Mouse (Mus musculus) hindbrain, embryonic 13.5 days (tissue): ENCODE measurements around the gene Kcnc3. TPM values are rescaled to one million over a fixed set of nuclear protein-coding genes. Genes with fewer than 3 reads are reported as not detected.
A peak's percentile ranks its signal among the peaks of the same experiment; 100 is the strongest.

Source experiments
- ATAC-seq: fragments of 200-750 bp; cut with Nextera tagmentation; 2 replicates; pipeline ENCODE4 v1.8.0; 2017; ENCODE audit warnings: moderate TSS enrichment; ENCODE audit not compliant: low FRiP score
- H3K27ac ChIP-seq: fragments of 300-500 bp; sonication (generic); 2 replicates; pipeline ENCODE4 v1.5.1; 2015; ENCODE audit warnings: inconsistent platforms, mild to moderate bottlenecking, moderate library complexity
- H3K27me3 ChIP-seq: fragments of 300-500 bp; sonication (generic); 2 replicates; pipeline ENCODE4 v1.6.1; 2015; ENCODE audit warnings: mild to moderate bottlenecking, inconsistent platforms
- H3K36me3 ChIP-seq: fragments of 300-500 bp; sonication (generic); 2 replicates; pipeline ENCODE4 v1.6.1; 2015; ENCODE audit warnings: mild to moderate bottlenecking, inconsistent platforms
- H3K4me1 ChIP-seq: fragments of 300-500 bp; sonication (generic); replicated peaks from 2 replicates; pipeline ENCODE4 v1.6.1; 2015; ENCODE audit warnings: inconsistent platforms
- H3K4me2 ChIP-seq: fragments of 300-500 bp; sonication (generic); 2 replicates; pipeline ENCODE4 v1.6.1; 2015; ENCODE audit warnings: inconsistent platforms, mild to moderate bottlenecking, moderate library complexity
- H3K4me3 ChIP-seq: fragments of 300-500 bp; sonication (generic); 2 replicates; pipeline ENCODE4 v1.5.1; 2015; ENCODE audit warnings: mild to moderate bottlenecking, inconsistent platforms
- H3K9ac ChIP-seq: fragments of 300-500 bp; sonication (generic); 2 replicates; pipeline ENCODE4 v1.6.1; 2015; ENCODE audit warnings: mild to moderate bottlenecking, inconsistent platforms
- H3K9me3 ChIP-seq: fragments of 300-500 bp; sonication (generic); 2 replicates; pipeline ENCODE4 v1.6.1; 2016; ENCODE audit warnings: inconsistent platforms
- WGBS: fragments of 180-500 bp; shearing (Covaris S2); methylation state at CpG from one replicate; pipeline ENCODE4 v1.1.7; 2015; 5-methylcytosine and 5-hydroxymethylcytosine counted together
- polyA plus RNA-seq: library from polyadenylated mRNA; unstranded; fragments of >200 nt; fragmentation: Nextera tagmentation; extraction: Ambion mirVana; gene quantifications from 2 replicates; pipeline ENCODE4 v1.2.1, GENCODE M21; 2015

Kcnc3 gene
- polyA plus RNA-seq, 1 experiment from 2014 or later, result 4.4 TPM

- H3K4me3 ChIP-seq, result peak overlapping the region; percentile 66
- peak; percentile 11 for ATAC-seq
- H3K36me3 ChIP-seq, result no peaks in the 10 kb centered on the region
- no peaks in the 10 kb centered on the region for H3K9me3 ChIP-seq
- peak overlapping the region; percentile 85 for H3K4me2 ChIP-seq
- under 1% methylated on average over 18 of the region's 33 CpGs for WGBS
- peak overlapping the region; percentile 67 for H3K9ac ChIP-seq
- H3K27ac ChIP-seq, result peak overlapping the region; percentile 74
- H3K4me1 ChIP-seq, result peaks cover 72% of the 10 kb centered on the region
- peaks cover 47% of the 10 kb centered on the region for H3K27me3 ChIP-seq
These were observed 1.3 kb upstream of the Kcnc3 start for GRCm38 (mm10) chr7:44589149-44589548.

DNA sequence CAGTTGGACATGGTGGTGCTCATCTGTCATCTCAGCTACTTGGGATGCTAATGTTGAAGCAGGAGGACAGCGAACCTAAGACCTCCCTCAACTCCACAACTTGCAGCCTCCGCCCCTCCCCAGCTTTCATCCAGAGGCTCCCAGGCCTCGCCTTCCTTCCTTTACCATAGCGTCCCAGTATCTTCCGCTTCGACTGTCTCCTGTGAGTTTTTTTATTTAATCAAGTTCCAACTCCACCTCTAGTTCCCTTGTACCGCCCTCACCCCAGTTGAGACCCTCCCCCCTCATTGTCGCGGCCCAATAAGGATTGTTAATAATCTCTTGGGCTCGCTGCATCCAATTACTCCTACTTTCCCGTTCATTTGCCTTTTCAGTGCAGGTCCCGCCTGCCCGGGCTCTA, 518 bp upstream of the Kcnc3 start:
- Histone ChIP-seq H3K4me2 (peak overlapping the region; percentile 85), H3K4me1 (peaks cover 77% of the 10 kb centered on the region), H3K36me3 (no peaks in the 10 kb centered on the region), H3K9ac (peak overlapping the region; percentile 56), H3K9me3 (no peaks in the 10 kb centered on the region), H3K27me3 (peaks cover 45% of the 10 kb centered on the region), H3K4me3 (peak overlapping the region; percentile 66), H3K27ac (peak overlapping the region; percentile 74)
- ATAC-seq, result no peak
- 3% methylated on average over 13 of the region's 13 CpGs for WGBS

DNA sequence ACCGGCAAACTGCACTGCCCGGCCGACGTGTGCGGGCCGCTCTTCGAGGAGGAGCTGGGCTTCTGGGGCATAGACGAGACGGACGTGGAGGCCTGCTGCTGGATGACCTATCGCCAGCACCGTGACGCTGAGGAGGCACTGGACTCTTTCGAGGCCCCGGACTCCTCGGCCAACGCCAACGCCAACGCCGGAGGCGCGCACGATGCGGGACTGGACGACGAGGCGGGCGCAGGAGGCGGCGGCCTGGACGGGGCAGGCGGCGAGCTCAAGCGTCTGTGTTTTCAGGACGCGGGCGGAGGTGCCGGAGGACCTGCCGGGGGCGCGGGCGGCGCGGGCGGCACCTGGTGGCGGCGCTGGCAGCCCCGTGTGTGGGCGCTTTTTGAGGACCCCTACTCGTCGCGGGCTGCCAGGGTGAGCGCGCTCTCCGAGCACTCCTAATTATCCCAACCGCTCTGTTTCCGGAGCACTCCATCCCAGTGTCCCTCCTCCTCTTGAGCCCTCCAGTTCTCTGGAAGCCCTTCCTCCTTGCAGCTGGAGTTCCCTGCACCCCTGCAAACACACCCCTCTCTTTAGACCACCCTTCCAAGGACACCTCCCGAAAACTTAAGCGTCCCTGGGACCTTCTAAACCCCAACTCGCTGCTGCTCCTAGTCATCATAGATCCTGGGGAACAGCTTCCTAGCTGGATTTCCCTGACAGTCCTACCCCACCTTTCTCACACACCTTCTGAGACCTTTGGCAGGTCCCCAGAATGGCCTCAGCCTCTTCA, 1.1 kb downstream of the Kcnc3 start:
- Histone ChIP-seq H3K4me2 (peak overlapping the region; percentile 85), H3K27ac (peak overlapping the region; percentile 86; the same call in 1 of the 2 replicates), H3K9ac (peak overlapping the region; percentile 82), H3K27me3 (peaks cover 37% of the 10 kb centered on the region), H3K4me3 (peak overlapping the region; percentile 66), H3K36me3 (peaks cover 4% of the 10 kb centered on the region), H3K4me1 (peaks cover 72% of the 10 kb centered on the region), H3K9me3 (no peaks in the 10 kb centered on the region)
- ATAC-seq, result no peak
- WGBS, result under 1% methylated on average over 50 of the region's 60 CpGs

- H3K4me1 ChIP-seq, result peaks cover 59% of the 10 kb centered on the region
- ATAC-seq, result no peak
- no peaks in the 10 kb centered on the region for H3K9me3 ChIP-seq
- H3K36me3 ChIP-seq, result peaks cover 4% of the 10 kb centered on the region
- peak overlapping the region; percentile 85 for H3K4me2 ChIP-seq
- H3K27me3 ChIP-seq, result peaks cover 27% of the 10 kb centered on the region
- H3K27ac ChIP-seq, result no peak overlapping the region
- peak overlapping the region; percentile 66 for H3K4me3 ChIP-seq
- H3K9ac ChIP-seq, result peak overlapping the region; percentile 75
- WGBS, result 2% methylated on average over 12 of the region's 15 CpGs
These were observed 2.6 kb downstream of the Kcnc3 start for GRCm38 (mm10) chr7:44593051-44593450.

DNA sequence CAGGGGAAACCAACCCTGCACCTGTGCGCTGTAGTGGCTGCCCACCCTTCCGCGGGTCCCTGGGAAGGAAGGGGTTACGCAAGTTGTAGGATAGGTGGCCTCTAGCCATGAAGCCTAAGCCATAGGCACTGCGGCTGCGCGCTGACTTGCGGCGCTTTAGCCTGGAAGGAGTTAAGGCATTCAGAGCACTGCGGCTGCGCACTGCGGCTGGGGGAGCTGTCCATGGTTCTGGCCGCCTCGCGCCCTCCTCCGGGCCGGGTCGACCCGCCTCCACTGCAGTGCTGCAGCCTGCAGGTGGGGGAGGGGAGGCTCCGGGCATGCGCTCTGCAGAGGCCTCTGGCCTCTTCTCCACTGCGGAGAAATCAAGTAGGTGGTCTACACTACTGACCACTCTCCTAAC, 3.3 kb downstream of the Kcnc3 start:
- ATAC-seq, result peak; percentile 52
- peak overlapping the region; percentile 66 for H3K4me3 ChIP-seq
- peak overlapping the region; percentile 85 for H3K27ac ChIP-seq
- peaks cover 51% of the 10 kb centered on the region for H3K4me1 ChIP-seq
- H3K4me2 ChIP-seq, result peak overlapping the region; percentile 85
- H3K36me3 ChIP-seq, result peaks cover 12% of the 10 kb centered on the region
- H3K9me3 ChIP-seq, result no peaks in the 10 kb centered on the region
- H3K27me3 ChIP-seq, result peaks cover 22% of the 10 kb centered on the region
- H3K9ac ChIP-seq, result peak overlapping the region; percentile 75
- WGBS, result under 1% methylated on average over 22 of the region's 22 CpGs

DNA sequence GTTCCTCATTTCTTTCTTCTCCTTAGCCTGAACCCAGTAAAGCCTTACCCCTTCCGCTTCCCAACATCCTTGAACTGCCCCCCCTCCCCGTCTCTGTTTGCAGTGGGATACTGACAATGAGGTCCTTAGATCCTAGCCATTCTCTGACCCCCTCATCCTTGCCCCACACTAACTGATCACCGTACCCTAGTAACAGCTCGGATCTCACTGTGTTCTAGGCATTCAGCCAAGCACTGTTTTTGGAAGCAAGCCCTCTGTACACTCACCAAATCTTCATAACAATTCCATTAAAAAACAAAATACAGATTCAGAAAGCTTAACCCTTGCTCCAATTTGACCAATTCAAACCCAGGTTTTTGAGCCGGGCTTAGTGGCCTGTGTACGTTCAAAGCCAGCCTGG, 3.8 kb downstream of the Kcnc3 start:
- WGBS, result 47% methylated on average over 6 of the region's 6 CpGs
- Histone ChIP-seq H3K4me1 (peaks cover 46% of the 10 kb centered on the region), H3K9ac (peak overlapping the region; percentile 75), H3K27me3 (peaks cover 22% of the 10 kb centered on the region), H3K9me3 (no peaks in the 10 kb centered on the region), H3K4me3 (peak overlapping the region; percentile 66), H3K27ac (peak overlapping the region; percentile 85), H3K4me2 (peak overlapping the region; percentile 85), H3K36me3 (peaks cover 13% of the 10 kb centered on the region)
- ATAC-seq, result peak; percentile 1; the same call in 1 of the 2 replicates

- no peaks in the 10 kb centered on the region for H3K9me3 ChIP-seq
- peaks cover 13% of the 10 kb centered on the region for H3K36me3 ChIP-seq
- no peak for ATAC-seq
- no peak overlapping the region; the same call in 1 of the 2 replicates for H3K9ac ChIP-seq
- no peak overlapping the region for H3K4me2 ChIP-seq
- WGBS, result 95% methylated on average over 20 of the region's 20 CpGs
- H3K27ac ChIP-seq, result no peak overlapping the region
- H3K4me1 ChIP-seq, result peaks cover 38% of the 10 kb centered on the region
- peaks cover 26% of the 10 kb centered on the region for H3K27me3 ChIP-seq
- H3K4me3 ChIP-seq, result no peak overlapping the region
These were observed 4.7 kb downstream of the Kcnc3 start for GRCm38 (mm10) chr7:44595131-44595561.

DNA sequence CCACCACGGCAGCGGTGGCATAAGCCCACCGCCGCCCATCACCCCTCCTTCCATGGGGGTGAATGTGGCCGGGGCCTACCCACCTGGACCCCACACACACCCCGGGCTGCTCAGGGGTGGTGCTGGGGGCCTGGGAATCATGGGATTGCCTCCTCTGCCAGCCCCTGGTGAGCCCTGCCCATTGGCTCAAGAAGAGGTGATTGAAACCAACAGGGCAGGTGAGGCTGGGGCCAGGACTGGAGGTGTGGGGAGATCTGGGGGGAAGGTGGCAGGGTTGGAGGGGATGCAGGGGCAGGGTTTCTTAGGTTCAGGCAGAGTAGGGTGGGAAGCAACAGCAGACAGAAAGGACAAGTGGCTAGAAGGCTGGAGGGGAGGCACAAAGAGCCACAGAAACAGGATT, 5.6 kb downstream of the Kcnc3 start:
- Histone ChIP-seq H3K9me3 (no peaks in the 10 kb centered on the region), H3K27ac (no peak overlapping the region), H3K4me1 (peaks cover 36% of the 10 kb centered on the region), H3K9ac (peak overlapping the region; percentile 49; the same call in 1 of the 2 replicates), H3K27me3 (peaks cover 35% of the 10 kb centered on the region), H3K4me2 (no peak overlapping the region), H3K36me3 (peaks cover 13% of the 10 kb centered on the region), H3K4me3 (no peak overlapping the region)
- ATAC-seq, result no peak
- WGBS, result 90% methylated on average over 6 of the region's 6 CpGs

GRCm38 (mm10) chr7:44596996-44597538, 6.6 kb downstream of the Kcnc3 start:
- 64% methylated on average over 5 of the region's 5 CpGs for WGBS

GRCm38 (mm10) chr7:44597666-44598065, 7.2 kb downstream of the Kcnc3 start:
- Histone ChIP-seq H3K4me1 (peaks cover 37% of the 10 kb centered on the region), H3K27me3 (peaks cover 36% of the 10 kb centered on the region), H3K27ac (no peak overlapping the region), H3K36me3 (peaks cover 13% of the 10 kb centered on the region), H3K9me3 (no peaks in the 10 kb centered on the region), H3K4me3 (no peak overlapping the region), H3K4me2 (no peak overlapping the region), H3K9ac (no peak overlapping the region)
- ATAC-seq, result no peak
- 92% methylated on average over 4 of the region's 4 CpGs for WGBS

More at GRCm38 (mm10) chr7:44596996-44597538, 6.6 kb downstream of the Kcnc3 start:
- Histone ChIP-seq H3K36me3 (peaks cover 13% of the 10 kb centered on the region), H3K27me3 (peaks cover 36% of the 10 kb centered on the region), H3K4me2 (no peak overlapping the region), H3K9ac (no peak overlapping the region; the same call in 1 of the 2 replicates), H3K4me1 (peaks cover 37% of the 10 kb centered on the region), H3K4me3 (no peak overlapping the region), H3K9me3 (no peaks in the 10 kb centered on the region), H3K27ac (no peak overlapping the region)
- no peak for ATAC-seq

GRCm38 (mm10) chr7:44598336-44598735, 7.9 kb downstream of the Kcnc3 start:
- no peak overlapping the region for H3K27ac ChIP-seq
- H3K9me3 ChIP-seq, result no peaks in the 10 kb centered on the region
- no peak for ATAC-seq
- H3K4me1 ChIP-seq, result peaks cover 37% of the 10 kb centered on the region
- no peak overlapping the region for H3K4me3 ChIP-seq
- no peak overlapping the region for H3K9ac ChIP-seq
- WGBS, result 80% methylated on average over 12 of the region's 12 CpGs
- H3K36me3 ChIP-seq, result peaks cover 13% of the 10 kb centered on the region
- H3K27me3 ChIP-seq, result peaks cover 36% of the 10 kb centered on the region
- H3K4me2 ChIP-seq, result no peak overlapping the region

DNA sequence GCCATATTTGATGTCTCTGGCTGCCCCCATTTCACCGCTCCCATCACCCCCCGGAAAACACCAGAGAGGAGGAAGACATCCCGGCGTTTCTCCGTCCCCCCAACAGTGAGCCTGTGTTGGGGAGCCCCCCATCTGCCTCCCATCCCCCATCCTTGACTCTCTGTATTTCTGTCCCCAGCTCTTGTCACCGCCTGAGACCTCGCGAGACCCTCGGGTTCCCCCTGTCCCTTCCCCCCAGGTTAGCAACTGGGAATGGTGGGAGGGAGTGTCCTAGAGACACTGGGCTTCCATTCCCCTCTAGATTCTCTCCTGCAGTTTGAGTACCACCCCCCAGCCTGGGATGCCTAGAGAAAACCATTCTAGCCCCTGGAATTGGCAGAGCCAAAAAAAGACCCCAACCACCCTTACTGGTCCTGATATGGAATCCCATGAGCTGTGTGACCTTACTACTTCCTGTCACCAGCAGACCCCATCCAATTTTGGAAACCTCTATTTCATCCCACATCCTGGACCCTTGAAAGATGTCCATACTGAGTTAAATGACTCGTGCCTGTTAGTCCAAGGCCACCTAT, 10.3 kb downstream of the Kcnc3 start:
- H3K9me3 ChIP-seq, result no peaks in the 10 kb centered on the region
- H3K36me3 ChIP-seq, result peaks cover 12% of the 10 kb centered on the region
- no peak overlapping the region for H3K4me3 ChIP-seq
- H3K4me1 ChIP-seq, result peaks cover 37% of the 10 kb centered on the region
- no peak for ATAC-seq
- H3K9ac ChIP-seq, result no peak overlapping the region
- peaks cover 60% of the 10 kb centered on the region for H3K27me3 ChIP-seq
- H3K27ac ChIP-seq, result no peak overlapping the region
- 84% methylated on average over 10 of the region's 10 CpGs for WGBS
- no peak overlapping the region for H3K4me2 ChIP-seq
